Mouse (Mus musculus) ES-Bruce4 (cell line): Measurements from ENCODE around the gene Ttc6. TPM values are rescaled to one million over a fixed set of nuclear protein-coding genes. Genes with fewer than 3 reads are reported as not detected.

Source experiments
- H3K27ac ChIP-seq: 2 replicates; pipeline ENCODE4 v1.5.1; 2012; ENCODE audit warnings: low read length, inconsistent platforms; ENCODE audit not compliant: insufficient read depth
- H3K27me3 ChIP-seq: 2 replicates; pipeline ENCODE4 v1.6.1; 2012; ENCODE audit warnings: mild to moderate bottlenecking, low read length, inconsistent platforms; ENCODE audit not compliant: control insufficient read depth, poor library complexity, insufficient read depth, severe bottlenecking
- H3K36me3 ChIP-seq: 2 replicates; pipeline ENCODE4 v1.6.1; 2012; ENCODE audit warnings: inconsistent platforms, mild to moderate bottlenecking, low read length, moderate library complexity; ENCODE audit not compliant: control insufficient read depth, poor library complexity, insufficient read depth, severe bottlenecking
- H3K4me1 ChIP-seq: one replicate; pipeline ENCODE4 v1.8.1; 2011; ENCODE audit warnings: low read length; ENCODE audit not compliant: control insufficient read depth, insufficient read depth
- H3K4me3 ChIP-seq: 2 replicates; pipeline ENCODE4 v1.5.1; 2011; ENCODE audit warnings: low read depth, mild to moderate bottlenecking, low read length
- H3K9ac ChIP-seq: 2 replicates; pipeline ENCODE4 v1.6.1; 2012; ENCODE audit warnings: low read depth, mild to moderate bottlenecking, inconsistent platforms; ENCODE audit not compliant: poor library complexity, severe bottlenecking
- H3K9me3 ChIP-seq: replicated peaks from 2 replicates; pipeline ENCODE4 v1.6.1; 2012; ENCODE audit warnings: mild to moderate bottlenecking, low read length, inconsistent platforms; ENCODE audit not compliant: control insufficient read depth, poor library complexity, insufficient read depth, severe bottlenecking
- CTCF ChIP-seq: IDR thresholded peaks from one replicate; pipeline ENCODE4 v1.8.1; 2011; ENCODE audit warnings: low read depth, low read length
- EP300 ChIP-seq: IDR thresholded peaks from 2 replicates; pipeline ENCODE4 v1.6.1; 2011; ENCODE audit warnings: low read depth, low read length; ENCODE audit not compliant: insufficient read depth
- POLR2A ChIP-seq: IDR thresholded peaks from one replicate; pipeline ENCODE4 v1.8.1; 2011; ENCODE audit warnings: low read length; ENCODE audit not compliant: insufficient read depth
- polyA plus RNA-seq: library from polyadenylated mRNA; stranded (reverse); fragments of >200 nt; gene quantifications from 2 replicates; pipeline ENCODE4 v1.2.4, GENCODE M21; 2011; ENCODE audit warnings: low read depth; ENCODE audit not compliant: missing spikeins, insufficient read depth, insufficient read length

The Ttc6 gene
- polyA plus RNA-seq, result 0.22 and 0.24 TPM in 2 replicates

DNA sequence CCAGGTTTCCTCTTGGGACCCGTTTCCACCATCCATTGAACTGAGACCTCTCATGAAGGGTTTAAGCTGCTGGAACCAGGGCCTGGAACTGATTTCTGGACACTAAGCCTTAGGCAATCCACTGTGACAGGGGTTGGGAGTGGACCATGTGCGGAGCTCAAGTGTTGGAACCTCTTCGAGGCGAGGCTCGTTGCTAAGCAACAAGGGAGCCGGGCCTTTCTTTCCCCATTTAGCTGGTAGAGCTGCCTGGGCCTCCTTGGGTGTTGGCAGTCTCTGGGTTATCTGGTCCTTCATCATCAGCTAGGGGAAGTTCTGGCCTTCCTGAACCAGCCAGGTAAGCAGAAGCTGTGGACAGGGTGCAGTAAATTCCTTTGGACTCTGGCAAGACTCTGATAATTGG is at the start of gene Ttc6:
Gene Ttc6 (plus strand): TSS at position 205 of the 400 bp plus-strand sequence.
- Histone ChIP-seq H3K9me3 (no peaks in the 10 kb centered on the region), H3K36me3 (no peaks in the 10 kb centered on the region), H3K9ac (no peak within 1 kb of the TSS), H3K4me3 (no peak within 1 kb of the TSS), H3K4me1 (no peaks in the 10 kb centered on the region), H3K27ac (no peak within 1 kb of the TSS), H3K27me3 (no peaks in the 10 kb centered on the region)
- TF ChIP-seq POLR2A (no peak), EP300 (no peak), CTCF (no peak)

DNA sequence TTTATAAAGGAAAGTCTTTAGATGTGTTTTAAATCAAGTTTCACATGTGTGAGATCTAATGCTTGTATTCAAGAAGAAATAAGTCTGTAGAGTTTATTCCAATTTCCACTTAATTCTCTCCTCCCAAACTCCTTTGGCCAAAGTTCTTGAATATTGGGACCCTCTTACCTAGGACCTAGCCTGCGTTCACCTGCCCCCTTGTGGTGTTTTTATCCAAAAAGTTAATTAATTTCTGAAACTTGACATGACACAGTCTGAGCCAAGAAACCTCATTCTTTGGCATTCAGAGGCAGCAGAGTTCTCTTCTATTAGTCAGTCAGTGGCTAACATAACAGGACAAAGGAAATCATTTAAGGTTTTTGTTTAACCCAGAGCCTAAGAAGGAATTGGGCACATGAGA is 49.4 kb upstream of the Ttc6 start:
- no peak overlapping the region for H3K9ac ChIP-seq
- peaks cover 2% of the 10 kb centered on the region for H3K4me1 ChIP-seq
- TF ChIP-seq CTCF (no peak), EP300 (no peak), POLR2A (no peak)
- H3K27me3 ChIP-seq, result no peaks in the 10 kb centered on the region
- no peak overlapping the region for H3K27ac ChIP-seq
- no peaks in the 10 kb centered on the region for H3K36me3 ChIP-seq
- H3K4me3 ChIP-seq, result no peak overlapping the region
- H3K9me3 ChIP-seq, result no peaks in the 10 kb centered on the region

DNA sequence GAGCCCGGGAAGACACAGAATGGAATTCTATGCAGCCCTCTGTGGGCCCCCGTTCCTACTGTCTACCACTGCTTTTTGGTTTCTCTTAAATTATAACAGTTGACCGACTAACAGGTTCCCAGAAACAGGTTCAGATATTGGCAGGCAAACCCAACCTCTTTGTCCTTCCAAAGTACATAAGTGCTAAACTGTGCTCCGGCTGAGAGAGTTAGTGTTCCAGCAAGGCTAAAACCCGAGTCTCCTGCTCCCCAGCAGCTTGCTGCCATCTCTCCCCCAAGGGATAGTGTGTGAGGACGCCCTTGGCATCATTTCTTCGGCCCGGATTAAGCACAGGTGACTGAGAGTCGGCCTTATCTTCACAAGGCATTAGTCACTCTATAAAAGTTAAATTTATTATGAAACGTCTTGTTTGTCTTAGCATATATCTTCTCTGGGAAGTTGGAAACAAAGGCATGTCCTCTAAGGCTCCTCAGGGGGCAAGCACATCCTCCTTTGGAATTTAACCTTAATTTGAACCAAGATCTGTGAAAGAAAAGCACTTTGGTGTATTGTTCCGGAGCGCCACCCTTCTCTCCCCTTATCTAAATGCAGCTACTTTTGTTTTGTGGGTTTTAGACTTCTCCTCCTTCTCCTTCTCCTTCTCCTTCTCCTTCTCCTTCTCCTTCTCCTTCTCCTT is 48.1 kb upstream of the Ttc6 start:
- no peak overlapping the region for H3K4me3 ChIP-seq
- H3K4me1 ChIP-seq, result peaks cover 2% of the 10 kb centered on the region
- H3K9me3 ChIP-seq, result no peaks in the 10 kb centered on the region
- peak overlapping the region; percentile 9; the same call in 1 of the 2 replicates for H3K27ac ChIP-seq
- TF ChIP-seq CTCF, result no peak
- TF ChIP-seq EP300, result no peak
- TF ChIP-seq POLR2A, result no peak
- no peaks in the 10 kb centered on the region; the same call in 1 of the 2 replicates for H3K27me3 ChIP-seq
- no peaks in the 10 kb centered on the region for H3K36me3 ChIP-seq
- H3K9ac ChIP-seq, result no peak overlapping the region

DNA sequence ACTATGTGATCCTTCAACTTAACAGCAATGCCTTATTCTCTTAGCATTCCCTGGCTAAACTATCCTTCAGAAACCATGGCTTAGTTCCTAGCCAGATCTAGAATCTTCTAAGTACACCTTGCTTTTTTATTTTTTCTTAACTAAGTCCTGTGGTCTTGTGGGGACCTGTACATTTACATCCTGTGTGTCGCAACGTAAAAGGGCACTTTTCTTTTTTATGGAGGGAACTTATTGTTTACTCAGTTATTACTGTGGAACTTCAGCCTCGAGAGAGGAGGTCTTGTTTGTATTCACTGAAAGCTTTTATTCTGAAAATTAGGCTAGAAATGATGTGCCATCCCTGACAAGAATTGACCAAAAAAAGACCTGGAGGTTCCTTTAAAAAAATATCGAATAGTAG is 35.6 kb upstream of the Ttc6 start:
- Histone ChIP-seq H3K4me1 (no peaks in the 10 kb centered on the region), H3K27me3 (peaks cover 2% of the 10 kb centered on the region; the same call in 1 of the 2 replicates), H3K9me3 (no peaks in the 10 kb centered on the region), H3K36me3 (no peaks in the 10 kb centered on the region), H3K4me3 (no peak overlapping the region), H3K9ac (no peak overlapping the region), H3K27ac (no peak overlapping the region)
- TF ChIP-seq EP300 (no peak), CTCF (no peak), POLR2A (no peak)

DNA sequence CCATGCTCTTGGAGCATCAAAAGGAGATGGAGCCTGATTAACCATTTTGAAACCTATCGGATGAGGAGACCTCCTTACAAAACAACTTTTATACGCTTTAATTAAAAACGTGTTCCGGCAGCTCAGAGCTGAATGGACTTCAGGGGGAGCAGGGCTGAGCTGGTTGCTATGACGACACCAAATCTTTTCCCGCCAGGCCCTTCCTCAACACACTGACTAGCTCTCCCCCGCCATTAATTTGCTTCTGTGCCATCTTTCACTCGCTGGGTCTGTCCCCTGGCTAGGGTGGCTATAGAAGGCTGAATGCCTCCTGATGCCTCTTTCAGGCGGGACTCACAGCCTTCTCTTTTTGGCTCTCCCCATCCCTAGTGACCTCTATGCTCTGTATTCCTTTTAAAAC is 33.4 kb upstream of the Ttc6 start:
- Histone ChIP-seq H3K9ac (no peak overlapping the region), H3K4me1 (no peaks in the 10 kb centered on the region), H3K4me3 (no peak overlapping the region), H3K9me3 (no peaks in the 10 kb centered on the region), H3K27ac (no peak overlapping the region), H3K36me3 (no peaks in the 10 kb centered on the region), H3K27me3 (peaks cover 9% of the 10 kb centered on the region)
- TF ChIP-seq POLR2A (no peak), CTCF (no peak)

DNA sequence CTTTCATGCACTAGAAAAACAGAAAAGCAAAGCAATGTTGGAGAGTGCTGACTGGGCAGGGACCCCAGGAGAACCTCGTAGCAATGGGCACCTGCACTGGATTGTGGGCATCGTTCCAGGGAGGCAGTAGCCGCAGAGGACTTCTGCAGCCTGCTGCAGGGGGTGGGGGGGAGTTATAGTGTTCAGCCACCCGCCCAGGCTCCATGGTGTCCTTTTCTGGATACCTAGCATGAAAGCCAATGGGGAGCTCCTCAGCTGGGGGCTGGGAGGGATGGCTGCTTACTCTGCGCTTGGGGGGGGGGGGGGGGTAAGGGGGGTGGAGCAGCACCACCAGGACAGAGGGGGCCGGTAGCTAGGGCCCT is 29.4 kb upstream of the Ttc6 start:
- Histone ChIP-seq H3K27me3 (peaks cover 31% of the 10 kb centered on the region), H3K9ac (peak overlapping the region; percentile 76; the same call in 1 of the 2 replicates), H3K36me3 (no peaks in the 10 kb centered on the region), H3K27ac (no peak overlapping the region), H3K4me3 (no peak overlapping the region), H3K4me1 (no peaks in the 10 kb centered on the region), H3K9me3 (no peaks in the 10 kb centered on the region)
- no peak for TF ChIP-seq POLR2A
- no peak for TF ChIP-seq EP300
- no peak for TF ChIP-seq CTCF
